Mouse (Mus musculus): ENCODE data around the gene Cd248.

Cd248 gene

DNA sequence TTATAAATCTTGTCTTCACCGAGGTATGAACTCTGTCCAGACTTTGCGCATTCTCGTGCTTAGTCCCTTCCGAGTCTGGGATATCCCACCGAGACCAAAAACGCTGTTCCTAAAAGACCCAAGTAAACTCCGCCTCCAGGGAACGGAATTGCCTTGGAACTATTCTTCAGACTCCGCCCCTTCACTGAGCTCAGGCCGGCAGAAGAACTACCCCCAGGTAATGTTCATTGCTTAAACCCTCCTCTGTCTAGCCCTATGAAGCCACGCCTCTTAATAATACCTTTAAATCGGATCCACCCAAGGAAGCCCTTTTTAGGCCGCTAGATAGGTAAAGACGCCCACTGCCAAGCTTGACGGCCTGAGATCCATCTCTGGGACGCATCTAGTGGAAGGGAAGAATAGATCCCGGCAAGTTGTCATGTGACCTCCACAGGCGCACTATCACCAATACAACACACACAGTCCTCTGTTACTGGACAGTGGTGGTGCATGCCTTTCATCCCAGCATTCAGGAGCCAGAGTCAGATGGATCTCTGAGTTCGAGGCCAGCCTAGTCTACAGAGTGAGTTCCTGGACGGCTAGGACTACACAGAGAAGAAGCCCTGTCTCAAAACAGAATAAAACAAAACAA, 4.6 kb downstream of the Cd248 start:
- in situ Hi-C loops (cut with MboI; ENCODE audit: unreplicated experiment in 2 of 2): loop anchor here in 1 of 2 experiments (10.0 kb wide), 1 partner anchor 58 kb away; no protein-coding TSS in a partner anchor

DNA sequence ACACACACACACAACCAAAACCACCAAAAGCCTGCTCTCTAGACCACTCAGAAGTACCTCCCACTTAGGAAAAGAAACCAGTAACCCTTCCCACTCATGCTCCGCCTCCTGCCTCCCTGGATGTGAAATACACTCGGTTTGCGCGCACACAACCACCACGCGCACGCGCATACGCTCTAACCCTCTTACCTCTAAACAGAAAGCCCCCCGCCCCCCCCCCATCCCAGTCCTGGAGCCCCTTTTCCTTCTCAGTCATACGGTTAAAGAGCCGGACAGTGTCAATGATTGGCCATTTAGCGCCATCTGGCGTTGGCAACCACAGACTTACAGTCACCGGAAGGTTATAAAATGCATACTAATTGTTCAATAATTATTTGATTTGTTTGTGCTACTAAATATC, 5.2 kb downstream of the Cd248 start:
- in situ Hi-C loops (cut with MboI; ENCODE audit: unreplicated experiment in 2 of 2): loop anchor here in 1 of 2 experiments (10.0 kb wide), 1 partner anchor 58 kb away; no protein-coding TSS in a partner anchor

DNA sequence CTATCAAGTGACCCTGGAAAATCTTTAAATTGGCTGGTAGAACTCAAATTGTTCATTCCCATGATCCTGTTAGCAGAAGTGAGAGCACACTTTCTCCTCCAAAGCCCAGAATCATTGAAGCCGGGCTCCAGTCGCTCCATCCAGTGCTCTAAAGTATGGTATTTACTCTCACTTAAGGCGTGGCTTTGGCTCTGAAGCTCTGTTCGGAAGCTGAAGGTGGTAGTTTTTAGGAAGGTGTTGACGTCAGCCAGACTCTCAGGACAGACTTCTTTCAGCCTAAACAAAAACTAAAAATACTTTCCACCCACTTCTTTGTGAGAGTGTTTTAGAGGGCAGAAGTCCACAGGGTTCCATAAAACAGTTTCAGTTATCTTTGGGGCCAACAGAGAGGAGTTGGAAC, 5.6 kb downstream of the Cd248 start:
- in situ Hi-C loops (cut with MboI; ENCODE audit: unreplicated experiment in 2 of 2): loop anchor here in 1 of 2 experiments (10.0 kb wide), 1 partner anchor 59 kb away; no protein-coding TSS in a partner anchor

DNA sequence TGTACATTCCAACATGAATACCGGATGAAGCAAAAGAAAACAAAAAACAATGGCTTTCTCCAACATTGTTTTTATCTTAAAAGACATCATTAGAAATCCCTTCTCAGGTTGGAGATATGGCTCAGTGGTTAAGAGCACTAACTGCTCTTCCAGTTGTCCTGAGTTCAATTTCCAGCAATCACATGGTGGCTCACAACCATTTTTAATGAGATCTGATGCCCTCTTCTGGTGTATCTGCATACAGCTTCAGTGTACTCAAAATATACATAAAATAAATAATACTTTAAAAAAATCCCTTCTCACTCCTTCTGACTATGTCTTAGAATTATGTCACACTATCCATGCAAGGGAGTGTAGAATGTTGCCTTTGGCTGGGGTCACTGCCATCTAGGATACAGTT, 11.4 kb downstream of the Cd248 start:
- in situ Hi-C loops (cut with MboI; ENCODE audit: unreplicated experiment in 2 of 2): loop anchor here in 1 of 2 experiments (10.0 kb wide), 1 partner anchor 64 kb away; no protein-coding TSS in a partner anchor

DNA sequence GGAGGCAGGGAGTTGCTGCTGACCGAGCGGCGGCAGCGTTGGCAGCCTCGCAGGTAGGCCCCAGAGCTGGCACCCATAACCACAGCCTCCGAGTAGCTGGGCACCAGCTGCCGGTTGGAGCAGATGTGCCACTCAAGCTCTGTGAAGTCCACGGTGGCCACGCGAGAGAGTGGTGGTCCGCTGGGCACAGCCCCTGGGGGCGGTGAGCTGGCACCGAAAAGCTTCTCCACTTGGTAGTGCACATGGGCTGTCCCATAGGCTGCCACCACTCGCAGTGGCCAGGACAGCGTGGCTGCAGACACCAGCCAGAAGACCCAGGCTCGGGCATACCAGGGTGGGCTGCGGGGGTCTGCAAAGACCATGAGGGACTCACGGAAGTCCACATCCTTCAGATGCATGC, 14.1 kb downstream of the Cd248 start:
- in situ Hi-C loops (cut with MboI; ENCODE audit: unreplicated experiment in 2 of 2): loop anchor here in 1 of 2 experiments (5.0 kb wide), 1 partner anchor 35 kb away; no protein-coding TSS in a partner anchor

DNA sequence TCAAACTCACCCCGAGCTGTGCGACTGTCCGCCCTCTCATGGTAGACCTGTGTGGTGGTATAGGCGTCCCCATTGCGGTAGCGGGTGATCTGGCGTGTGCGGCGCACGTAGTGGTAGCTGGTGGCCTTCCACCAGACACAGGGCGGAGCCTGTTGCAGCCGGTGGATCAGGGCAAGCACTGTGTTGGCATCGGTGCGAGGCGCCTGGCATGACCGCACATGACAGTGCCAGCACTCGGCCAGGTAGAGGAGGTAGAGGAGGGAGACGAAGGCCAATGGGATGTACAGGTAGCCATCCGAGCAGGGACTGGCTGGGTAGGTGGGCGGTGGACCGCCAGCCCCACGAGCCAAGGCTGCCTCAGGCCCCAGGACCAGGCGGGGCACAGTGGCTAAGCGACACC, 14.7 kb downstream of the Cd248 start:
- in situ Hi-C loops (cut with MboI; ENCODE audit: unreplicated experiment in 2 of 2): loop anchor here in 1 of 2 experiments (5.0 kb wide), 1 partner anchor 35 kb away; no protein-coding TSS in a partner anchor

DNA sequence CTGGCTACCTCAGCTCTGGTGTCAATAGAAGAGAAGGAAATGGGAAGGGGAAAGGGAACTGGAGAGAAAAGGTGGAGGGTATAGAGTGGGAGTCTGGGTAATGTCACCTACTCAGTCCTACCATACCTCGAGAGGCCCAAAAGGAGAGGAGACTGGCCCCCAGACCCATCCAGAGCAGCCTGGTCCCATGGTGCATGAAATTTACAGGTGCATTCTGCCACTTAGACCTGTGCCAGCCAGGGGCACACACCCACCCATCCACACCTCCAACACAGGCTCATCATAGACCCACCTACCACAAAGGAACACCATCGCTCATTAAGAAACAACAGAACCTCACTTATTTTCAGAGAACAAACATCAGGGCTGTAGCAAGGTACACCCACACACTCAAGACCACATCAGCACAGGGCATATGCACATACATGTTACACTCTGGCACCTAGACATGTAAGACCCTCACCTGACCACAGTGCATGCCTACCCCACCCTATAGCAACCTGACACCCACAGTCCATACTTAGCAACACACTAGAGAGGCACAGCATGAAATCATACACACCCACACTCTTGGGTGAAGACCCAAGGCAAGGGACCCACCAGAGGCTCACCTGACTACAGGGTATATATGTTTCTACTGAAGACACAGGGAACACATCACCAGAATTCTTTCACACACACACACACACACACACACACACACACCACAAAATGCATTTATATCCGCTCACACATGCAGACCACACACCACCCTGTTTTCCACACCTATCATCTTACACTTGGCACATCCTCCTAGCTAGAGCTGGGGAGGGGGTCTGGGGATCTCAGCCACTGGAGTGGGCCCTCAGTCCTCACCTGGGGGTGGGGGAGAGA, 16.3 kb downstream of the Cd248 start:
- in situ Hi-C loops (cut with MboI; ENCODE audit: unreplicated experiment in 2 of 2): loop anchor here in 1 of 2 experiments (5.0 kb wide), 1 partner anchor 37 kb away; no protein-coding TSS in a partner anchor

DNA sequence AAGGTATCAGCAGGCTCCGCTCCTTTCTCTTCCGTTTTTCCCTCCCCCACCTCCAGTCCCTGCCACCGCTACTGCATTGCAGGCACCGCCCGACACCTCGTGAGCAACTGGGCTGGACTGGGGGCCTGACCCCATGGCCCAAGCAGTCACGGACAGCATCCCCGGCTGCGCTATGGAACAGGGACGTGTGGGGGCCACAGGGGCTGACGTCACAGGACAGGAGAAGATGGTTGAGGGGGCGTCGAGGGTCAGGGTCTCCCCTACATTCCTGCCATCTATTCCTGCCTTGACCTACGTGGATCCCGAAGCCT, 16.9 kb downstream of the Cd248 start:
- in situ Hi-C loops (cut with MboI; ENCODE audit: unreplicated experiment in 2 of 2): loop anchor here (5.0 kb wide), 2 partner anchors 37 to 58 kb away; no protein-coding TSS in a partner anchor

DNA sequence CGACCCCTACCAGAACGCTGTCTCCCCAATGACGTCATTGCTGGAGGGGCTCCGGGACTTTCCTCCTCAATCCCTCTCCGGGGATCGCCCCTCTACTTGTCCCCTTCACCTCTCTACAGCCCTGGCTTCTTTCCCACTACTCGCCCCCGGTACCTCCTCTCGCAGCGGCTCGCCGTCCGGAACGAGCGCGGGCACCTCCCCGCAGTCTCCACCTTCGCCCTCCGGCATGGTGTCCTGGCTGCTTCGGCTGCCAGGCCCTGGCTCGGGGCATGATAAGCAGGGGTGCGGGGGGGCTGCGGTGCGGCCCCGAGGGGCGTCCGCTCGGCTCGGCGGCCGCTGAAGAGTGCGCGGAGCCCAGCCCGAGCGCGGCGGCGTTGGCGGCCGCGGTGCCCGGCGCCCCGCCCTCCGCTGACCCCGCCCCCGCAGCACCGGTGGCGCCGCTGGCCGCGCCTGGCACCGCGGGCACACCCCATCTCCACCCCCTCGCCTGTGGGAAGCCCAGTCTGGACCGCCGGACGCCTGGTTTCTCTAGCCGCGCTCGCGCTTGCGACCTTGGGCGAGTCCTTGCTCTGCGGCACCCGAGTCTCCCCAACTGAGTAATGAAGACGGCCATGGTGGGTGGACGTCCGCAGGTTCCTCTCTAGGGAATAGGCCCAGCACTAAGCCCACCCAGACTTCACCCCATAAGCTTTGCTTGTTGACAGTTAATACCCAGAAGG, 17.4 kb downstream of the Cd248 start, which contains the start of gene Tmem151a:
Gene Tmem151a (minus strand): TSS at position 387 of the 719 bp plus-strand sequence.
- in situ Hi-C loops (cut with MboI; ENCODE audit: unreplicated experiment in 2 of 2): loop anchor here in 1 of 2 experiments (5.0 kb wide), 1 partner anchor 57 kb away; no protein-coding TSS in a partner anchor

DNA sequence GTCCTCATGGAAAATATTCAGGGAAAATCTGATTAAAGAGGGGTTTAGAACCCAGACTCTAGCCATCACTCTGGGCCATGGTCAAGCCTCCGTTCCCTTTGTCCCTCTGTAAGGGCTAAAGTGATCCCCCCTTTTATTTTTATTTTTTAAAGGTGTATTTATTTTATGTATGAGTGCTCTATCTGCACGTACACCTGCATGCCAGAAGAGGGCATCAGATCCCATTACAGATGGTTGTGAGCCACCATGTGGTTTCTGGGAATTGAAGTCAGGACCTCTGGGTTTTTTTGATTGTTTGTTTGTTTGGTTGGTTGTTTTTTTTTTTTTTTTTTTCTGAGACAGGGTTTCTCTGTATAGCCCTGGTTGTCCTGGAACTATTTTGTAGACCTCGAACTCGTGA, 18.7 kb downstream of the Cd248 start:
- in situ Hi-C loops (cut with MboI; ENCODE audit: unreplicated experiment in 2 of 2): loop anchor here in 1 of 2 experiments (5.0 kb wide), 1 partner anchor 56 kb away; no protein-coding TSS in a partner anchor

DNA sequence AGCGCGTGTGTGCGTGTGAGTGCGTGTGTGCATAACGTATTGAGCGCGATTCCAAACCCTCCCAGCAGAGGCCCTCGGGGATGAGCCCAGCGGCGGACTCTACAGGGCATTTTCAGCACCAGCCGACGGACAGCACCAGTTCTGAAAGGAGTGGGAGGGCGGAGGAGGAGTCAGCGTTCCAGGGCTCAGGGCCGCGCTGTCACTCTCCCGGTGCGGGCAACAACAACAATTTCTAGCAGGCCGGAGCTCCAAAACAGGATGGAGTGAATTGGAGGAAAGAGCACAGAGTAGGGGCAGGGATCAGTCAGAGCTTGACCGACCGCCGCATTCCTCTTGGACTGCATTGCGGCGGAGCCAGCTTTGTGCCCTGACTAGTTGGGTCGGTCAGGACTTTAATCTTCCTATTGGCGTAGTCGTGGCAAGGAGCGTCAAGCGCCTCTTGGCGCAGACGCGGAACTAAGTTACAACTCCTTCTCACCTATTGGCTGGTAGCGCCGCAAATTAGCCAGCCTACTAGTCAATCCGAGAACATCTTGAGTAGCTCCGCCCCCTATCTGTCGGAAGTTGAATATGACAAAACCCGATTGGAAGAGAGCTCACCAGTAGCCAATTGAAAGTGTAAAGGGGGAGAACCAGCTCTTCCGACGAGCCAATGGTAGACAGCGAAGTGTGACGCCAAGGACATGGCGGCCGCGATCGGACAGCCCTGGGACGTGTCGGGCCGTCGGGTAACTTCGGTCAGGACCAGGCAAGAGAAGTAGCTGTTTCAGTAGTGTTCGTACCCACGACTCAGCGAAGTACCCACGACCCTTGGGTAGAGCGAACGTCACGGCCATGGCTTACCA, 20.2 kb downstream of the Cd248 start, which contains the start of gene Yif1a:
Gene Yif1a (plus strand): TSS at position 655 of the 845 bp plus-strand sequence.
- in situ Hi-C loops (cut with MboI; ENCODE audit: unreplicated experiment in 2 of 2): loop anchor here in 1 of 2 experiments (5.0 kb wide), 1 partner anchor 54 kb away; no protein-coding TSS in a partner anchor

DNA sequence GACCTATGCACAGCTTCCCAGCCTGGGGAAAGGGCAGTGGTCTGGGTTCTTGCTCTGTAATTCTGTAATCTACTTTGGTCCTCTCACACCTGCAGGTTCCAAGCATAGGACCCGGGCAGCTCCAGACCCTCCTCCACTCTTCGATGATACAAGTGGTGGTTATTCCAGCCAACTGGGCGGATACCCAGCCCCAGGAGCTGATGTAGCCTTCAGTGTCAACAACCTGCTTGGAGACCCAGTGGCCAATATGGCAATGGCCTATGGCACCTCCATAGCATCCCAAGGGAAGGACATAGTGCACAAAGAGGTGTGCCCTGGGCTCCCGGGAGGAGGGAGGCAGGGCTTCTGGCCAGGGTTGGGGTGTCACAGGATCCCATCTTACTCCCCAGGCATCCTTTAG, 21.4 kb downstream of the Cd248 start:
- in situ Hi-C loops (cut with MboI; ENCODE audit: unreplicated experiment in 2 of 2): loop anchor here in 1 of 2 experiments (5.0 kb wide), 1 partner anchor 53 kb away; no protein-coding TSS in a partner anchor

DNA sequence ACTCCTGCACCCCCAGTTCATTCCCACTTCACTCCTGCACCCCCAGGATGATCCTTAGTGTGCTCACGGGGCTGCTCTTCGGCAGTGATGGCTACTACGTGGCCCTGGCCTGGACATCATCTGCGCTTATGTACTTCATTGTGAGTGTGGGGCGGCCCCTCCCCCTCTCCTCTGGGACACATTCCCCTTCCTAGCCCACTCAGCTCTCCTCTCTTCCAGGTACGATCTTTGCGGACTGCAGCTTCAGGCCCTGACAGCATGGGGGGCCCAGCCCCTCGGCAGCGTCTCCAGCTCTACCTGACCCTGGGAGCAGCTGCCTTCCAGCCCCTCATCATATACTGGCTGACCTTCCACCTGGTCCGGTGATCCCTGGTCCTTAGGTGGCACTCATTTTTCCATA, 24.2 kb downstream of the Cd248 start:
- in situ Hi-C loops (cut with MboI; ENCODE audit: unreplicated experiment in 2 of 2): loop anchor here in 1 of 2 experiments (5.0 kb wide), 1 partner anchor 50 kb away; no protein-coding TSS in a partner anchor

DNA sequence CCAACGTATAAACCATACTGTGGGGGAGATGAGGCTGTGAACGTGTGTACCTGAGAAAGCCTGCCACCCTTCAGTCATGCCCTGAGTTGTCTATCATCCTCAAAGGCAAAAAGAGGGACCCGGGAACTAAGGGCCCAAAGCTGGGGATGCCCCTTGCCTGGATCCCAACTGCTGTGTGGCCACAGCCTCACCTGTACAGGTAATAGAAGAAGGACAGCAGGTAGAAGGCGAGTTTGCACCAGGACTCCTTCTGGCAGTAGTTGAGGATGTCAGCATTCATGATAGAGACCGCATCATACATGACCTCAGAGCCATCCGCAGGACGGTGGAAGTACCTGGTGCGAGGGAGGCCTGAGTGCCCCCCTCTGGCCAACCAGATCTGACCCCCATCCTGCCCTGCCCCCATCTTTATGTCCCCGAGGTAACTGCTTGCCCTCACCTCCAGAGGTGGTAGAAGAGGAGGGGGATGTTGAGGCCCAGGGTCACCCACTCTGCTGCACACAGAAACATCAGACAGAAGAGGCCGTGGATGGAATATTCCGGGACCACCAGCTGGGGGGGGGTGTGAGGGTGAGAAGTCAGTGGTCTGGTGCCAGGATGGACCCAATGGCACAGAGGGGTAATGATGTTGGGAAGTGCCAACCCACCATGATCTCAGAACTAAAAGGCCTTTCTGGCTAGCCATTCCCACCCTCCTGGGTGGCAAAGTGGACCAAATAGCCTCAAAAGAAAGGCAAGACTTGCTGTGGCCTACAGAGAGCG, 25.8 kb downstream of the Cd248 start:
- in situ Hi-C loops (cut with MboI; ENCODE audit: unreplicated experiment in 2 of 2): loop anchor here in 1 of 2 experiments (5.0 kb wide), 1 partner anchor 49 kb away; no protein-coding TSS in a partner anchor

DNA sequence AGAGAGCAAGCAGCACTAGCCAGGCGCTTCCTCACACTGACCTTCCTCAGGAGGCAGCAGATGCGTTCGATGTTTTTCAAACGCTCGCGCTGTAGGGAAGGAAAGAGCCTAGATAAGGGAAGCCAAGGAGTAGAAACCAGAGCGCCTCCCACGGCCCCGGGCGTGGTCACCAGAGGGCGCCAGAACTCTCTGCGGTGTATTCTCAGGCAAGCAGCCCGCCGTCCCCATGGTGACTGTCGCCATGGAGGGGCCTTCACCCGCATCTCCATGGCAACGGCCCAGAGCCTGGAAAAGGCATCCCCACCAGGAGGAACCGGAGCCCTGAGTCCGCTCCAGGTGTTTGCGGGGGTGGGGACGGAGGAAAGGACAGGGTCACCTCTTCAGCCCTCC, 26.4 kb downstream of the Cd248 start:
- in situ Hi-C loops (cut with MboI; ENCODE audit: unreplicated experiment in 2 of 2): loop anchor here in 1 of 2 experiments (5.0 kb wide), 1 partner anchor 48 kb away; no protein-coding TSS in a partner anchor

DNA sequence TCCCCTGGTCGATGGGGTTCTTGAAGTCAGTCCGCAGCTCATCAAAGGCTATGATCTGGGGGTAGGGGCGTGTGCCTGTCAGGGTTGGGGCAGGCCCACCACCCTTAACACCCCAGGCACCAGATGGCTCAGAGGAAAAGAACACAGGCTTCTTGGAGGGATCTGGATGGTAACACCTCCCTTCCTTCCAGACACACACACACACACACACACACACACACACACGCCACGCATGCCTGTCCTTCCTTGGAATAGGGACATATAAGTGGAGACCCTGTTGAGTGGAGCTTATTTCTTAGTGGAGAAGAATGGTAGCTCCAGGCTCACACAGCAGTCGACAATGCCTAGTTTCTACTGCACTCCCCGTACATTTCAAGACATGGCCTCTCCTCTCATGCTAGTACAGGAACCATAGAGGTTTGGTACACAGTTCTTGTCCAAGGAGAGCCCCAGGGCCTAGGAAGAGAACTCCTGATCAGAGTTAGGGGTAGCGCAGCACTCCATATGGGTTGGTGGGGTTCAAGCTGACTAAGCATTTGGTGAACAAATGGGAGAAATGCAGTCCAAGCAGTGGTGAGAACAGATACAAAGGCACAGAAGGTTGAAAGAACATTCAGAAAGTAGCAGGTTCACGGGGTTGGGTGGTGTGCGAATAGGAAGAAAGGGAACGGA, 27.0 kb downstream of the Cd248 start:
- in situ Hi-C loops (cut with MboI; ENCODE audit: unreplicated experiment in 2 of 2): loop anchor here in 1 of 2 experiments (5.0 kb wide), 1 partner anchor 47 kb away; no protein-coding TSS in a partner anchor

DNA sequence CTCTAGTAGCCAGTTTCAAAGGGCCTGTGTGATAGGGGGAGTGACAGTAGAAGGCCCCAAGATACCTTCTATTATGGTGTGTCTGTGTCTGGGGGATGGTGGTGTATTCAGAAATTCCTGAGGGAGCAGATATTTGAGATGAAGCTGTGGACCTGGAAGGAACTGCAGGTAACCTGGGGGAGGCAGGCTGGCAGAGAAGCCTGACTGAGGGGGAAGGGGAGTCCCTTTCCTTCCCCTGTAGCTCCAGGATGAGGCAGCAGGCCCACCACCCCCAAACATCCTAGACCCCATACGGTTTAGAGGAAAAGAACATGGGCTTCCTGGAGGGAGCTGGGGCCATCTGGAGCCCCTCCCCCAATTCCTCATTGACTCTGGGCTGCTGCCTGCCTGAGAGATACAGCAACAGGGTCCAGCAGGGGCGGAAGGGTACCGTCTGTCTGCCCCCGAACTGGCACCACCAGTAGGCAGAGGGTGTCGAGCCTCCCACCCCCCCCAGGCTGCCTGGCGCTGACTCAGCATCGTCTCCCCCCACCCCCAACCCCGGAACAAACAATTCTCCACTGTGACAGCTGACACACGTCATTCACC, 28.1 kb downstream of the Cd248 start:
- in situ Hi-C loops (cut with MboI; ENCODE audit: unreplicated experiment in 2 of 2): no loop called here

Measured in v-Abl transformed pro-B cells (cell line).